Mouse (Mus musculus): Measurements from ENCODE around the gene Gstz1. TPM values are rescaled to one million over a fixed set of nuclear protein-coding genes. Genes with fewer than 3 reads are reported as not detected.

Gene Gstz1
- polyA plus RNA-seq (2012; rRNA removed) = 58.5 and 60.3 TPM in 2 replicates

DNA sequence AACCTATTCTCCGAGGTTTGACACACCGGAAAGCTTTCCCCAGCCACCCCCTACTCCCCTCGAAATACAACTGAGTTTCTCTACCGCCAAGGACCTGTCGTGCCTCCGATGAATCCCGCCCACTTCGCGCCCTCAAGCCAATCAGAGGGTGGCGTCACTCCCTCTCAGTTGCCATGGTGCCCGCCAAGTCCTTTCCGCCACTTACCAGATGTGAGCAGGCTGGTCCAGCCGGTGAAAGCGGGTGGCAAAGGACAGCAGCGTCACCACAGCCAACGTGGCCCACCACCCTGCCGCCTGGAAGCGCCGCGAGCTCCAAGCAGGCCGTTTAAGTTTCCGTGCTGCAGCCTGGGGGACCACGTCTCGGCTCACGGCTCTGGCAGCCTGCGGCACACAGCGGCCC, at the start of gene Gstz1:
TSS of gene Gstz1 (plus strand) at position 200 of the 400 bp plus-strand sequence.

DNA sequence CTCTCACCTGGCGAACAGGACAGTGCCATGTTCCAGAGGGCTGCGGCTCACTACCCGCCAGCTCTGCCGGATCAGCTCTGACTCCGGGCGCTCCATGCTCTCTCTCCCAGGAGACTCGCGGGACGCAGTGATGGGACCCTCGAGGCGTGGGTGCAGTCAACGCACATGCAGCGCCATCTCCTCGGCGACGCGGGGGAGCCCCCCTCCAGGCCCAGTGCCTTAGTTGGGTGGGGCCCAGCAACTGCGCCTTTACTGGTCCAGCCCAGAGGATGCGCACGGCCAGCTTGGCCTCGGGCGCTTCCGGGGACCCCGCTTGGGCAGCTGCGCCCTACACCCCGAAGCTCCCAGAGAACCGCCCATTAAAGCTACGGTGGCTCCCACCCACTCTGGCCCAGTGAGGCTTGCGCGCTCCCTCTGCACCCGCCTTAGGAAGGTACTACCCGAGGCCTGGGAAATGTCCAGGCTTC, 44.8 kb upstream of the Gstz1 start, which contains the start of gene Ngb:
TSS of gene Ngb (minus strand) at position 375 of the 467 bp plus-strand sequence.

DNA sequence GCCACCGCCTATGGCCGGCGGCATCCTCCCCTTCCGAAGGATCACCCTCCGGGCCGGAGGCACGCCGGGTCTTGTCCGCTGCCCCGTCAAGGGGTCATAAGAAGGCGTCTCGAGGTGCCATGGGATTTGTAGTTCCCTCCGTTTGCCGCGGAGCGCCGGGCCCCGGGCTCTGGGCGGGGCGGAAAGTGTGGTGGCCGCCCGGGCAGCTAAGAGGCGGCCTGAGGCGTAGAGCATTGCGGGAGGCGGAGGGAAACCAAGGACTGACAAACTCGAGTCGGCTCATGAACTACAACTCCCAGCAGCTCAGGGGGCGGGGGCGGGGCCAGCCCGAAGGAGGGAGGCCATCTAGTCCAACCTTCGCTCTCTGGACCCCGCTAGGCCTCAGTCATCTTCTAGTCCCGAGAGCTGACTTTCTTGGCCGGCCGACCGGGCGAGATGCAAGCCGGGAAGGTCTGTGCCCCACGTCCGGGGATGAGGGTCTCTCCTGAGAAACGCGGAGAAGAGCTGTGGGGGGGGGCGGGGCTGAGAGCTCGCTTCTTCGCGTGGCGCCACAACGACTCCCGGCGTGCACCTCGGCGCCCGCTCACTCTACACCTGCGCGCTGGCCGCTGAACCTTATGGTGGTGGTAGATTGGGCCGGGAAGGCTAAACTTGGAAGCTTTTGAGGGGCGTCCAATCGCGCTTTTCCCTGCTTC, 577 bp downstream of the Gstz1 start, which contains the start of gene Pomt2:
TSS of gene Pomt2 (minus strand) at position 574 of the 695 bp plus-strand sequence.

DNA sequence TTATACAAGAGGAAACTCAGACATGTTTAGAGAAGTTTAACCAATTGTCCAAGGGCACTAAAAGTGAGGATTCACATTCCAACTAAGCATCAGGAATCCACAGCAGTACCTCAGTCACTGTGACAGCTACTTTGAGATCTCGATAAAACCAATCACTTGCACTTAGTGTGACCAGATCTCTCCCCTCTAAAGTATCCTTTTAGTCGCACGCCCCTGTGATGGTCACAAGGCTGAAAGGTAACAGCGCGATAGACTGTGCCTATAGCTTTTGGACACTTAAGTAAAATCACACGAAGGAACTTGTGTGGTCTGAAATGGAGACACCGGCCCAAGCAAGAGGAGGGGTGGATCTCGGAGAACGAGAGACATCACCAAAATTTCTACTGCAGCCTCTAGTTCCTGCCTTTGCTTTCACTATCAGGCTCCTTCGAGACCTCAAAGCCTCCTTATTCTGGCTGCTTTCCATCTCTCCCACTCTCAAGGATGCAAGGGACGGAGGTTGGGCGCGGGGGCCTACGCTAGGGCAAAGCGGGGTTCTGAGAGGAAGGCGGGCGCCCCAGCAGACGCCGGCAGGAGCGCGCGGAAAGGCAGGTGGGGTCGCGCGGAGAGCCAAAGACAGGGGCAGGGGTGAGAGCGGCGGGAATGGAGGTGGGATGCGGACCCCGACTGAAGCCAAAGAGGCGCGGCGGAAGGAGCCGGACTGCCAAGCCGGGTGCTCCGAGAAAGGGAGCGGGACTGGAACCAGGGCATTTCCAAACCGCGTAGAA, 52.4 kb downstream of the Gstz1 start, which contains the start of gene Samd15:
TSS of gene Samd15 (plus strand) at position 518 of the 767 bp plus-strand sequence.

DNA sequence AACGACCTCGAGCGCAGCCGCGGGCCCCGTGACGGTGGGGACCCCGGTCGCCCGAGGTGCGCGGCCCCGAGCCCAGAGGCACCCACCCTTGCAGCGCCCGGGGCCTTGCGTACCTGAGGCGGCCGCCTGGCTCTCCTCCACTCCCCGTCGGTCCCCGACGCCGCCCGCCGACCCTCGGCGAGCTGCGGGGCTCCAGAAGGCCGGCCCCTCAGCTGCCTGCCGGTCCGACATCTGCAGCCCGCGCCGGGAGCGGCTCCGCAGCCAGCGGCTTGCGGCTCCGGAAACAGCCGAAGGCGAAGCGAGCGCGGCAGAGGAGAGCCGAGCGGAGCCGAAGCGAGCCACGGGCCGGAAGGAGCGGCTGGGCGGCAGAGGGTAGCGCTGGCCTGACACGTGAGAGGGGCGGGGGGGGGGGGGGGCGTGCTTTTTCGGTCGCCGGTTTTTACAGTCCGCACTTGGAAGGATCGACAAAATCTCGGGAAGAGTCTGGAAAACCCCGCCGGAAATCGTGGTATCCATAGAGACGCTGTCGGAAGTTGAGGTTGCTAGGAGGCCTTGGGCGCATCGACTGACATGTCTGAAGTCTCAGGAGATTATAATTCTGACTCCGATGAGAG, 53.1 kb downstream of the Gstz1 start, which contains the start of gene Tmed8:
TSS of gene Tmed8 (minus strand) at position 482 of the 614 bp plus-strand sequence.

Other genes with a start within 250 kb of the Gstz1 start
- gene Cipc, start 200.1 kb upstream of the Gstz1 start, polyA plus RNA-seq (2012; rRNA removed) = 48.2 and 54.7 TPM in 2 replicates
- gene Zdhhc22, start 156.7 kb upstream of the Gstz1 start, polyA plus RNA-seq (2012; rRNA removed) = 7.7 and 11.5 TPM in 2 replicates
- gene Tmem63c, start 125.8 kb upstream of the Gstz1 start, polyA plus RNA-seq (2012; rRNA removed) = 14.6 and 14.9 TPM in 2 replicates
- 1.4 and 1.7 TPM in 2 replicates for gene Ngb, start 44.6 kb upstream of the Gstz1 start, polyA plus RNA-seq (2012; rRNA removed)
- gene Pomt2, start 803 bp downstream of the Gstz1 start, polyA plus RNA-seq (2012; rRNA removed) = 14.7 and 17.4 TPM in 2 replicates
- 1.2 and 1.7 TPM in 2 replicates for gene Samd15, start 52.6 kb downstream of the Gstz1 start, polyA plus RNA-seq (2012; rRNA removed)
- 10.1 and 10.5 TPM in 2 replicates for gene Tmed8, start 53.3 kb downstream of the Gstz1 start, polyA plus RNA-seq (2012; rRNA removed)
- 2.4 and 4.0 TPM in 2 replicates for gene Noxred1, start 91.6 kb downstream of the Gstz1 start, polyA plus RNA-seq (2012; rRNA removed)
- gene Vipas39, start 119.1 kb downstream of the Gstz1 start, polyA plus RNA-seq (2012; rRNA removed) = 57.9 and 68.4 TPM in 2 replicates
- 199 and 202 TPM in 2 replicates for gene Ahsa1, start 119.3 kb downstream of the Gstz1 start, polyA plus RNA-seq (2012; rRNA removed)
- 1.0 and 1.1 TPM in 2 replicates for gene Ism2, start 152.5 kb downstream of the Gstz1 start, polyA plus RNA-seq (2012; rRNA removed)
- 35.9 and 37.6 TPM in 2 replicates for gene Sptlc2, start 241.2 kb downstream of the Gstz1 start, polyA plus RNA-seq (2012; rRNA removed)

Data from central nervous system, embryonic 14 days (tissue).